Mouse (Mus musculus) mouse embryonic stem cell (cell line): Measurements from ENCODE around the gene Olfr1272.
"Not testable (repeated sequence)": the region's sequence is repeated elsewhere in the genome, so short reads cannot be mapped to it uniquely, and the experiment has no call there.

Experiments used
- in situ Hi-C, 2 experiments: fragments of 300-500 bp; cut with MboI; formaldehyde crosslinking; loops; 1 replicate in 1 of 2; 3 replicates in 1 of 2; pipeline ENCODE4 v1.14.3; 2019 to 2020; ENCODE audit warnings: low sequenced_read_pairs in 2 of 2, low pct_unique_long_range_greater_than_20kb in 1 of 2, mixed read lengths in 1 of 2; ENCODE audit not compliant: unreplicated experiment in 1 of 2

Gene Olfr1272

GRCm38 (mm10) chr2:90292741-90293140 is at the start of gene Olfr1272:
TSS of gene Olfr1272 (minus strand) at chr2:90292841.
- in situ Hi-C loops: no loop called here

- in situ Hi-C loops: not testable (repeated sequence)
Observed at GRCm38 (mm10) chr2:90321900-90322299, 29.3 kb upstream of the Olfr1272 start, which contains the start of gene Gm13769. TSS of gene Gm13769 (plus strand) at chr2:90322200.

- in situ Hi-C loops: no loop called here
Observed at GRCm38 (mm10) chr2:90270932-90271331, 21.7 kb downstream of the Olfr1272 start, which contains the start of gene Olfr1271. TSS of gene Olfr1271 (minus strand) at chr2:90271032.

- in situ Hi-C loops: no loop called here
Observed at GRCm38 (mm10) chr2:90257492-90257891, 35.1 kb downstream of the Olfr1272 start, which contains the start of gene Olfr142. TSS of gene Olfr142 (minus strand) at chr2:90257592.
